Mouse (Mus musculus) lung, adult 2 months (tissue): ENCODE measurements around the gene Ip6k3.

ENCODE experiments used
- CTCF ChIP-seq: fragments of 200-500 bp; IDR thresholded peaks from 2 replicates; pipeline ENCODE4 v1.5.1; 2011; ENCODE audit warnings: mild to moderate bottlenecking, low read length, control low read depth; ENCODE audit not compliant: insufficient read depth
- POLR2A ChIP-seq: fragments of 200-500 bp; IDR thresholded peaks from 2 replicates; pipeline ENCODE4 v1.6.1; 2011; ENCODE audit warnings: low read depth, mild to moderate bottlenecking, control low read depth, low read length, borderline replicate concordance; ENCODE audit errors: extremely low read depth

DNA sequence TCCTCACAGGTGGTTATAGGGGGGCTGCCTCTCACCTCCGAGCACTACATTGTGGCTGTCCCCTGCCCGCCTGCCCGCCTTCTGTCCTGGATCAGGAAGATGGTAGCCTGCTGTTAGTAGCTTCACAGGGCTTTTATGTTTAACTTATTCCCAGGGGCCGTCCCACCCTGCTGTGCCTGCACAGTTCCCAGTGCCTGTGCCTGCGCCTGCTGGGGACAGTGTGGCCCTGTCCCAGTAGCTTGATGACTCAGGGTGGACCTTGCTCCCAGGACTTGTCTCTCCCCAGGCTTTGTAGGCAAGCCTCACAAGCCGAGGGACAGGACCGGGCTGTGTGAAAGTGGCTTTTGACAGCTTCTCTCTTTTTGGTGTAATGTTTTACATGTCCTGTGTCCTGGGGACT is 45.8 kb downstream of the Ip6k3 start:
- TF ChIP-seq CTCF: no peak
- no peak for TF ChIP-seq POLR2A
